Mouse (Mus musculus) T-helper 1 cell (primary cell): Measurements from ENCODE around the gene AC170998.1.
"Not testable (repeated sequence)": the region's sequence is repeated elsewhere in the genome, so short reads cannot be mapped to it uniquely, and the experiment has no call there.

Experiments
- in situ Hi-C: fragments of 300-600 bp; cut with MboI, MseI; formaldehyde crosslinking; loops from one replicate; pipeline ENCODE4 v1.15.1; 2025; ENCODE audit warnings: high pct_unique_total_duplicates

Gene AC170998.1

GRCm38 (mm10) chr17:28702646-28703045 is 23.2 kb upstream of the AC170998.1 start:
- in situ Hi-C loops: no loop called here

- in situ Hi-C loops: no loop called here
Measured at GRCm38 (mm10) chr17:28706697-28707096, 19.2 kb upstream of the AC170998.1 start.

GRCm38 (mm10) chr17:28707136-28707627 is 18.7 kb upstream of the AC170998.1 start:
- in situ Hi-C loops: no loop called here

GRCm38 (mm10) chr17:28707816-28708215 is 18.1 kb upstream of the AC170998.1 start:
- in situ Hi-C loops: no loop called here

GRCm38 (mm10) chr17:28708989-28709388 is 16.9 kb upstream of the AC170998.1 start:
- in situ Hi-C loops: no loop called here

- in situ Hi-C loops: no loop called here
Measured at GRCm38 (mm10) chr17:28709552-28710290, 16.2 kb upstream of the AC170998.1 start.

GRCm38 (mm10) chr17:28710291-28710688 is 15.6 kb upstream of the AC170998.1 start:
- in situ Hi-C loops: no loop called here

- in situ Hi-C loops: no loop called here
Measured at GRCm38 (mm10) chr17:28711237-28711636, 14.6 kb upstream of the AC170998.1 start.

- in situ Hi-C loops: no loop called here
Measured at GRCm38 (mm10) chr17:28712305-28712704, 13.6 kb upstream of the AC170998.1 start.

- in situ Hi-C loops: no loop called here
Measured at GRCm38 (mm10) chr17:28714006-28714405, 11.9 kb upstream of the AC170998.1 start.

- in situ Hi-C loops: no loop called here
Measured at GRCm38 (mm10) chr17:28715832-28716548, 9.9 kb upstream of the AC170998.1 start.

- in situ Hi-C loops: no loop called here
Measured at GRCm38 (mm10) chr17:28717535-28717934, 8.3 kb upstream of the AC170998.1 start.

GRCm38 (mm10) chr17:28727511-28727910 is 1.6 kb downstream of the AC170998.1 start:
- in situ Hi-C loops: not testable (repeated sequence)

- in situ Hi-C loops: loop anchor here (5.0 kb wide), 1 partner anchor 68 kb away; no protein-coding TSS in a partner anchor
Measured at GRCm38 (mm10) chr17:28735317-28736105, 9.6 kb downstream of the AC170998.1 start.

GRCm38 (mm10) chr17:28736486-28736885 is 10.6 kb downstream of the AC170998.1 start:
- in situ Hi-C loops: loop anchor here (5.0 kb wide), 1 partner anchor 69 kb away; no protein-coding TSS in a partner anchor

GRCm38 (mm10) chr17:28737973-28738372 is 12.1 kb downstream of the AC170998.1 start:
- in situ Hi-C loops: loop anchor here (5.0 kb wide), 1 partner anchor 71 kb away; no protein-coding TSS in a partner anchor

- in situ Hi-C loops: loop anchor here (5.0 kb wide), 1 partner anchor 72 kb away; no protein-coding TSS in a partner anchor
Measured at GRCm38 (mm10) chr17:28739244-28739643, 13.4 kb downstream of the AC170998.1 start.

GRCm38 (mm10) chr17:28743145-28743866 is 17.4 kb downstream of the AC170998.1 start:
- in situ Hi-C loops: no loop called here

- in situ Hi-C loops: no loop called here
Measured at GRCm38 (mm10) chr17:28743916-28744315, 18.0 kb downstream of the AC170998.1 start.

- in situ Hi-C loops: no loop called here
Measured at GRCm38 (mm10) chr17:28745773-28746172, 19.9 kb downstream of the AC170998.1 start.

GRCm38 (mm10) chr17:28748001-28748400 is 22.1 kb downstream of the AC170998.1 start:
- in situ Hi-C loops: no loop called here
